Mouse (Mus musculus): ENCODE measurements at regions not wholly inside any gene's neighbourhood (a gene's known extent, or its start where the extent isn't known, plus 50 kb on each side); places are given as distances from the start of the nearest gene placed in this dataset.

DNA sequence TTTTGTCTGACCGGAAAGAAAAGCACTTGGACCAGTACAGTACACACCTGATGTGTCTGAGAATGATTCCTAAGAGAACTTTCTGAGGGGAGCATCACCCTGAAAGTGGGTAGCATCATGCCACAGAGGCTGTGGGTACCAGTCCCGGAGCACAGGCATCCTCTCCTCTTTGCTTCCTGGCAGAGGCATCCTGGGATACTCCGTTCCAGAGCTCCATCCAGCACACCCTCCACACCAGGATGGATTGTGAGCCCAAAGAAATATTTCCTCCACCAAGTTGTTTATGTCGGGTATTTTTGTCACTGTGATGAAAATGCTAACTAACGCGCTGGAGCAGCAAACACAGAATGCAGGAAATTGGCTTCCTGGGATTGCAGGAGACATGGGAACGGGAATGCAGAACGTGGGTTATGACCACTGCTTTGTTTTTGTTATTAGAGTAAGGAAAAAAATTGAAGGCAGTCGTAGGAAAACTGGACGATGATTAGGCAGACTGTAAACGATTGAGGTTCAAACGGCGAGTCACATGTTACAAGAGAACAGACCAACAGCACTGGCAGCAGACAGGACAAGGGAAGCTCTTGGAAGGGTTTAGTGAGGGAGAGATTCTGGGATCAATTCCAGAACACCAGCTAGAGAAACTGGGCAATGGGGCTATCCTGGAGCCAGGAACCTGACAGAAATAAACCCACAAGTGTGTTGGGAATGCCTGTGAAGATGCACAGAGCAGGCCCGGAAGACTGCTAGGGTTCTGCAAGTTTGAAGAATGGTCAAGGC, 134.6 kb downstream of the Fgf18 start:
- Histone ChIP-seq H3K9me3 (ENCODE audit: control insufficient read depth, low read length) (no peaks in the 10 kb centered on the region), H3K4me1 (replicated peaks; ENCODE audit: control insufficient read depth, insufficient read depth, low read length) (no peaks in the 10 kb centered on the region), H3K9ac (ENCODE audit: low read depth, low read length) (no peak overlapping the region), H3K4me2 (replicated peaks; ENCODE audit: low read depth, low read length) (no peak overlapping the region), H3K27ac (ENCODE audit: low read depth, low read length) (no peak overlapping the region), H3K4me3 (ENCODE audit: low read depth, low read length) (no peak overlapping the region), H3K36me3 (ENCODE audit: control insufficient read depth, insufficient read depth, low read length) (no peaks in the 10 kb centered on the region), H3K27me3 (ENCODE audit: control insufficient read depth, insufficient read depth, low read length) (no peaks in the 10 kb centered on the region)
- WGBS, result 86% methylated on average over 14 of the region's 14 CpGs
- no peak for DNase-seq (ENCODE audit: low spot score)
- no peak for ATAC-seq (ENCODE audit: low FRiP score)

DNA sequence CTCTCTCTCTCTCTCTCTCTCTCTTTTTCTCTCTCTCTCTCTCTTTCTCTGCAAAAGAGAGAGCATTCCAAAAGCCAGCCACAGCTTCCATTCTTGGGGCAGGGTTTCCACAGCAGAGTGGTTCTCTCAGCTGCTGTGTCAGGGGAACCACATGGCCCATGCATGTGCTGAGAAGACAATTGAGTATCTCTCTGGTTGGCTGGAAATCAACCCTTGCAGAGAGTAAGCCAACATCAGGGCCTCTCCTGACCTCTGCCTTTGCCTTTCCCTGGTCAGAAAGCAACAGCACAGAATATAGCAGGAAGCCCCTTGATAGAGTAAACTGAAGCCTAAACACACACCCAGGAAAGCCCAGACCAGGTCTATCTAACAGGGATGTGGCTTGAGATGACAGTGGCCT, 138.6 kb downstream of the Fgf18 start:
- Histone ChIP-seq H3K27ac (ENCODE audit: low read depth, low read length) (no peak overlapping the region), H3K36me3 (ENCODE audit: control insufficient read depth, insufficient read depth, low read length) (no peaks in the 10 kb centered on the region), H3K27me3 (ENCODE audit: control insufficient read depth, insufficient read depth, low read length) (no peaks in the 10 kb centered on the region), H3K4me2 (replicated peaks; ENCODE audit: low read depth, low read length) (no peak overlapping the region), H3K9ac (ENCODE audit: low read depth, low read length) (no peak overlapping the region), H3K9me3 (ENCODE audit: control insufficient read depth, low read length) (no peaks in the 10 kb centered on the region), H3K4me1 (replicated peaks; ENCODE audit: control insufficient read depth, insufficient read depth, low read length) (no peaks in the 10 kb centered on the region), H3K4me3 (ENCODE audit: low read depth, low read length) (no peak overlapping the region)
- no peak for DNase-seq (ENCODE audit: low spot score)
- ATAC-seq (ENCODE audit: low FRiP score), result no peak

DNA sequence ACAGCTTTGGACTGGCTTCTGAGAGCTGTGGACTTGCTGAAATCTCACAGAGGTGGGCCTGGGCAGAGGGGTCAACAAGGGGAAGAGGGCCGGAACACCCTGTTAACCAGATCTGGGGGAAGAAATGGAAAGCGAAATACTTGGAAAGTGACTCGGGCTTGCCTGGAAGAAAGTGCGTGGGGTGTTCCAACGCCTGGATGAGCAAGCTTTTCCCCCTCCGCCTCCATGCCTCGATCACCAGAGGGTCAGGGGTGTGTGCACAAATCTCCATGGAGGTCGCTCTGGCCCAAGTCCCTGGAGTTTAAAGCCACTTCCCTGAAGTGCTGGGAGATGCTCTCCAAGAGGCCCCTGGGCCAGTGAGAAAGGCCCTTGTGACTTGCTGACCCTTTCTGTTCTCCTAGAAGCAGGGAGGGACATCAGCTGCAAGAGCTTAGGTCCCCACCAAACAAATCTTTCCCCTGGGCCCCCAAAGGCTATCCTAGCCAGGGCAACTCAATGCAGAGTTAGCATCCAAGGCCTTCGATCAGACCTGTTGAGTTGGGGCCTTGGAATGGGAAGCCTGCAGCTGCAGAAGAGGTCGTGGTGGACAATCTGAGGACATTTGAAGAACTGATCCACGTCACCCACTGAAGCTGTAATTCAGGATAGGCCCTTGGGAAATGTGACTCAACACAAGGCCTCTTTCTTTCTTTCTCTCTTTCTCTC, 139.2 kb downstream of the Fgf18 start:
- Histone ChIP-seq H3K9ac (ENCODE audit: low read depth, low read length) (no peak overlapping the region), H3K4me2 (replicated peaks; ENCODE audit: low read depth, low read length) (no peak overlapping the region), H3K4me1 (replicated peaks; ENCODE audit: control insufficient read depth, insufficient read depth, low read length) (no peaks in the 10 kb centered on the region), H3K36me3 (ENCODE audit: control insufficient read depth, insufficient read depth, low read length) (no peaks in the 10 kb centered on the region), H3K4me3 (ENCODE audit: low read depth, low read length) (no peak overlapping the region), H3K27me3 (ENCODE audit: control insufficient read depth, insufficient read depth, low read length) (no peaks in the 10 kb centered on the region), H3K27ac (ENCODE audit: low read depth, low read length) (no peak overlapping the region), H3K9me3 (ENCODE audit: control insufficient read depth, low read length) (no peaks in the 10 kb centered on the region)
- 95% methylated on average over 11 of the region's 11 CpGs for WGBS
- ATAC-seq (ENCODE audit: low FRiP score), result no peak
- no peak for DNase-seq (ENCODE audit: low spot score)

DNA sequence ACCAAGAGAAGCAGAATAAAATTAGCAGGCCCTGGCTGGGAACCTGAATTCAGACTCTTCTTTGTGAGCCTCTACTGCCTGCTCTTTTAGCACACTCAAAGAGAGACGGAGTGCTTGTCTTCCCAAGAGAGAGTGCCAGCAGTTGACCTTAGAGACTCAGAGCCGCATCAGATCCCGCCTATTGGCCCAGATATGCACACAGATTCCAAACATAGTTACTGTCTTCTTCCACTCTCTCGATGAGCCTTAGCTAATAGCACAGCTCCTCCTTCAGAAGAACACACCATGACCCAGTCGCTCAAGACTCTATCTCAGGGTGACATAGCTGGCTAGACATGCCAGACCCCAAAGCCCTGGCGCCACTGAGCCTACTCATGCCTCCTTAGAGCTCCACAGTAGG, 139.8 kb downstream of the Fgf18 start:
- H3K27ac ChIP-seq (ENCODE audit: low read depth, low read length), result no peak overlapping the region
- H3K27me3 ChIP-seq (ENCODE audit: control insufficient read depth, insufficient read depth, low read length), result no peaks in the 10 kb centered on the region
- no peak overlapping the region for H3K4me2 ChIP-seq (replicated peaks; ENCODE audit: low read depth, low read length)
- DNase-seq (ENCODE audit: low spot score), result no peak
- no peak for ATAC-seq (ENCODE audit: low FRiP score)
- H3K4me3 ChIP-seq (ENCODE audit: low read depth, low read length), result no peak overlapping the region
- no peaks in the 10 kb centered on the region for H3K4me1 ChIP-seq (replicated peaks; ENCODE audit: control insufficient read depth, insufficient read depth, low read length)
- H3K9me3 ChIP-seq (ENCODE audit: control insufficient read depth, low read length), result no peaks in the 10 kb centered on the region
- WGBS, result 83% methylated on average over 6 of the region's 6 CpGs
- no peak overlapping the region for H3K9ac ChIP-seq (ENCODE audit: low read depth, low read length)
- no peaks in the 10 kb centered on the region for H3K36me3 ChIP-seq (ENCODE audit: control insufficient read depth, insufficient read depth, low read length)

DNA sequence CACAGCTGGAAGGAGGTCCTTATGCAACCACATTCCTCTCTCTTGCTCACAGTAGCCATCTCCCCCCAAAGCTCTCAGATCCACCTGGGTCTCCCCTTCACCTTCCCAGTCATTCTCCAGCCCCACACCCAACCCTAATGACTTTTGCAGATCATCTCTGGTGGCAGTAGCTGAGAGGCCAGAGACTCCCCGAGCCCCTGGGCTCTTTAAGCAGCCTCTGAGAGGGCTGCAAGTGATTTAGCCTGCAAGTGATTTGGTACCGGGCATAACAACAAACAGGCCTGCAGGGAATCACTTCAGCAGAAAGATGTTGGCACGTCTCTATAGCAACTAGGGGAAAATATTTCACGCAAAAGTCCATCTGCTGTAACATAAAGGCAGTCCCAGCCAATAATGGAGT, 142.0 kb downstream of the Fgf18 start:
- Histone ChIP-seq H3K4me3 (ENCODE audit: low read depth, low read length) (no peak overlapping the region), H3K27ac (ENCODE audit: low read depth, low read length) (no peak overlapping the region), H3K9ac (ENCODE audit: low read depth, low read length) (no peak overlapping the region), H3K4me2 (replicated peaks; ENCODE audit: low read depth, low read length) (no peak overlapping the region), H3K4me1 (replicated peaks; ENCODE audit: control insufficient read depth, insufficient read depth, low read length) (no peaks in the 10 kb centered on the region), H3K9me3 (ENCODE audit: control insufficient read depth, low read length) (no peaks in the 10 kb centered on the region), H3K36me3 (ENCODE audit: control insufficient read depth, insufficient read depth, low read length) (no peaks in the 10 kb centered on the region), H3K27me3 (ENCODE audit: control insufficient read depth, insufficient read depth, low read length) (no peaks in the 10 kb centered on the region)
- 36% methylated on average over 4 of the region's 4 CpGs for WGBS
- no peak for DNase-seq (ENCODE audit: low spot score)
- ATAC-seq (ENCODE audit: low FRiP score), result no peak

DNA sequence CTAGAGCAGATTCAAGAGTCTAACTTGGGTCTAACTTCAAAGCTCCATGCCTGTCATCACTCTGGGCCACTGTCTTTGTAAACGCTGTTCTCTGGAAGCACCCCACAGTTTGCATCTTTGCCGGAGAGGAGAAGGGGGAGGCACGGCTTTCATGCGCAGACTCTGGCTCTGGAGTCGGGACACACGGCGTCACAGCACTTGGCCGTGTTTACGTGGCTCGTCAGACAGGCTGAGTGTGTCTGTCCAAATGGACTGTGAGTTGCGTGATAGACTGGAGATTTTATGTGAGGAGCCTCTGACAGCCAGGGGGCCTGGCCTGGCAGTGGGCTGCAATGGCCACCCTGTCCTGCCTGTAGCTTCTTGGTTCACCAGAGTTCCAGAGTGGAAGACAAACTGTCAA, 142.6 kb downstream of the Fgf18 start:
- no peak overlapping the region for H3K9ac ChIP-seq (ENCODE audit: low read depth, low read length)
- ATAC-seq (ENCODE audit: low FRiP score) (no peak), DNase-seq (ENCODE audit: low spot score) (no peak)
- no peaks in the 10 kb centered on the region for H3K9me3 ChIP-seq (ENCODE audit: control insufficient read depth, low read length)
- H3K27ac ChIP-seq (ENCODE audit: low read depth, low read length), result no peak overlapping the region
- H3K36me3 ChIP-seq (ENCODE audit: control insufficient read depth, insufficient read depth, low read length), result no peaks in the 10 kb centered on the region
- H3K4me3 ChIP-seq (ENCODE audit: low read depth, low read length), result no peak overlapping the region
- no peaks in the 10 kb centered on the region for H3K27me3 ChIP-seq (ENCODE audit: control insufficient read depth, insufficient read depth, low read length)
- no peak overlapping the region for H3K4me2 ChIP-seq (replicated peaks; ENCODE audit: low read depth, low read length)
- no peaks in the 10 kb centered on the region for H3K4me1 ChIP-seq (replicated peaks; ENCODE audit: control insufficient read depth, insufficient read depth, low read length)
- 79% methylated on average over 11 of the region's 11 CpGs for WGBS

DNA sequence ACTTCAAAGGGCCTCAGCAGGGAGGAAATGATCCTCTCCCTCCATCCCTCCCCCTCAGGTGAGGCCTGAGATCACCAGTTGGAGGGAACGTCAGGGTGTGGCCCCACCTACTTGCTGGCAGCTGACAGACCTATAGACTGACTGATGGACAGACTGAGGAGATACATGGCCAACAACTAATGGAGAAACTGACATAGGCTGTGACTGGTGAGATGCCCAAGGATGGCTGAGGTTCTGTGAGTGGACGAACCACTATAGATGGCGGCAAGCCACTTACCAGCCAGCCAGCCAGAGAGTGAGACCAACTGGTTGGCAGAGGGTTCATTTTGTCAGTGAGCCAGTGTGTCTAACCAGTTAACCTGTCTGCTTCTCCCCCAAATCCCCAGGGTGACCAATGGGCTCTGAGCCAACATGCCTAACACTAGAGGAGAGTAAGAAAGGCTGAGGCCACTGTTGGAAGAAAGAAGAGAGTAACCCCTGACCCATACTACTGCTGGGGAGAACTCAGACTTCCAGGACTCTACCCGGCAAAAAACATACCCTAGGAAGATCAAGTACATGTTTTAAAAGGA, 147.4 kb downstream of the Fgf18 start:
- Histone ChIP-seq H3K27ac (ENCODE audit: low read depth, low read length) (no peak overlapping the region), H3K9ac (ENCODE audit: low read depth, low read length) (no peak overlapping the region), H3K9me3 (ENCODE audit: control insufficient read depth, low read length) (no peaks in the 10 kb centered on the region), H3K36me3 (ENCODE audit: control insufficient read depth, insufficient read depth, low read length) (no peaks in the 10 kb centered on the region), H3K4me3 (ENCODE audit: low read depth, low read length) (no peak overlapping the region), H3K27me3 (ENCODE audit: control insufficient read depth, insufficient read depth, low read length) (no peaks in the 10 kb centered on the region), H3K4me2 (replicated peaks; ENCODE audit: low read depth, low read length) (no peak overlapping the region), H3K4me1 (replicated peaks; ENCODE audit: control insufficient read depth, insufficient read depth, low read length) (no peaks in the 10 kb centered on the region)
- DNase-seq (ENCODE audit: low spot score), result no peak
- WGBS, result 87% methylated on average over 4 of the region's 4 CpGs
- no peak for ATAC-seq (ENCODE audit: low FRiP score)

DNA sequence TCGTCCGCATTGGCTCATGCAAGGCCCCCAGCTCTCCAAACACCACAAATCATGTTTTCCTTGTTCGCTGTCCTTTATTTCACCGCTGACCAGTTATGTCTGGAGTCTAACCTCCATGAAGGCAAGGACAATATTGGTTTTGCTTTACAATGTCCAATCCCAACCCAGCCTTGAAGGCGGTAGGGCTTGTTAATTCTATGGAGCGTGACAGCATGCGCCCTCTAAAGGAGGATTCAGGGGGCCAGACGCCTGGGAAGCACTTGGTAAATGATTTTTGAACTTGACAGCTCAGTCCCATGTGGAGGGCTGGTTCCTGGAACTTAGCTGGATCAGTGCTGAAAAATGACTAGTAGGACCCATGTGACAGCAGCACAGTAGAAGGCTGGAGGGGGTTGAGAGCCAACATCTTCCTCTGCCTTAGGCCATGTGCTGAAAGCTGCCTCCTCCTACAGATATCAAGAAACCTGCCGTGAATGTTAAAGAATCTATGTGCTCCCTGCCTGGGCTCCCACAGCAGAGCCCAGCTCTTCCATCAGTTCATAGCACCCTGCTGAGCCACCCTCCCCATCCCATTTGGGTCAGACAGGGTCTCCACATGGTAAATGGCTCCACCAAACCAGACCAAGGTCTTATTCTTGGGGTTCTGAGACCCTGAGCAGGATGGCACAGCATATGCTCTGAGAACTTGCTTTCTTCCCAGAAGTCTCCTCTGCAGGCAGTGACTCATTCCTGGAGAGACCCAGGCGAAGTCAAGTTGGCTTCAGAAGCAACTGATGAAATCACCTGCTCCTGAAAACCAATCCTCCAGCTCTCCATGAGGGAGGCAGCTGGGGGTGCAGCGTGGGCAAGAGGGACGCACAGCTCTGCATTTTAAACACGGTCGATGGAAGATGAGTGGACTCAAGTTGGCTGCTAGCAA, 148.3 kb downstream of the Fgf18 start:
- no peak for DNase-seq (ENCODE audit: low spot score)
- Histone ChIP-seq H3K27me3 (ENCODE audit: control insufficient read depth, insufficient read depth, low read length) (no peaks in the 10 kb centered on the region), H3K4me2 (replicated peaks; ENCODE audit: low read depth, low read length) (no peak overlapping the region), H3K9me3 (ENCODE audit: control insufficient read depth, low read length) (no peaks in the 10 kb centered on the region), H3K9ac (ENCODE audit: low read depth, low read length) (no peak overlapping the region), H3K27ac (ENCODE audit: low read depth, low read length) (no peak overlapping the region), H3K4me1 (replicated peaks; ENCODE audit: control insufficient read depth, insufficient read depth, low read length) (no peaks in the 10 kb centered on the region), H3K36me3 (ENCODE audit: control insufficient read depth, insufficient read depth, low read length) (no peaks in the 10 kb centered on the region), H3K4me3 (ENCODE audit: low read depth, low read length) (no peak overlapping the region)
- no peak for ATAC-seq (ENCODE audit: low FRiP score)
- WGBS, result 81% methylated on average over 14 of the region's 14 CpGs

Measured in hindbrain, embryonic 11.5 days (tissue).